Mouse (Mus musculus) kidney, embryonic 15.5 days (tissue): ENCODE results near the gene Sh2d6. TPM values are rescaled to one million over a fixed set of nuclear protein-coding genes. Genes with fewer than 3 reads are reported as not detected.

Experiments used
- ATAC-seq: fragments of 200-750 bp; cut with Nextera tagmentation; replicated peaks from 2 replicates; pipeline ENCODE4 v1.8.0; 2017; ENCODE audit warnings: moderate TSS enrichment; ENCODE audit not compliant: low FRiP score
- H3K27ac ChIP-seq: fragments of 300-500 bp; sonication (generic); 2 replicates; pipeline ENCODE4 v1.5.1; 2015; ENCODE audit warnings: mild to moderate bottlenecking, inconsistent platforms
- H3K27me3 ChIP-seq: fragments of 300-500 bp; sonication (generic); 2 replicates; pipeline ENCODE4 v1.6.1; 2015; ENCODE audit warnings: inconsistent platforms
- H3K36me3 ChIP-seq: fragments of 300-500 bp; sonication (generic); 2 replicates; pipeline ENCODE4 v1.6.1; 2015; ENCODE audit warnings: inconsistent platforms
- H3K4me1 ChIP-seq: fragments of 300-500 bp; sonication (generic); 2 replicates; pipeline ENCODE4 v1.6.1; 2015; ENCODE audit warnings: inconsistent platforms
- H3K4me2 ChIP-seq: fragments of 300-500 bp; sonication (generic); 2 replicates; pipeline ENCODE4 v1.6.1; 2015; ENCODE audit warnings: moderate library complexity, mild to moderate bottlenecking, inconsistent platforms
- H3K4me3 ChIP-seq: fragments of 300-500 bp; sonication (generic); replicated peaks from 2 replicates; pipeline ENCODE4 v1.5.1; 2015; ENCODE audit warnings: mild to moderate bottlenecking, inconsistent platforms
- H3K9ac ChIP-seq: fragments of 300-500 bp; sonication (generic); 2 replicates; pipeline ENCODE4 v1.6.1; 2015; ENCODE audit warnings: mild to moderate bottlenecking, inconsistent platforms
- H3K9me3 ChIP-seq: fragments of 300-500 bp; sonication (generic); replicated peaks from 2 replicates; pipeline ENCODE4 v1.6.1; 2016; ENCODE audit warnings: inconsistent platforms
- WGBS: fragments of 180-500 bp; shearing (Covaris S2); methylation state at CpG from one replicate; pipeline ENCODE4 v1.1.7; 2015; ENCODE audit warnings: mixed read lengths; 5-methylcytosine and 5-hydroxymethylcytosine counted together
- polyA plus RNA-seq: library from polyadenylated mRNA; unstranded; fragments of >200 nt; fragmentation: Nextera tagmentation; extraction: Ambion mirVana; gene quantifications from 2 replicates; pipeline ENCODE4 v1.2.1, GENCODE M21; 2015

Gene Sh2d6
- polyA plus RNA-seq, 1 experiment from 2014 or later = 0.14 TPM

- peak overlapping the region; percentile 61 for H3K4me2 ChIP-seq
- no peaks in the 10 kb centered on the region for H3K27me3 ChIP-seq
- no peaks in the 10 kb centered on the region for H3K9me3 ChIP-seq
- no peak for ATAC-seq
- H3K4me1 ChIP-seq = peaks cover 39% of the 10 kb centered on the region
- H3K4me3 ChIP-seq = peak overlapping the region; percentile 37
- H3K27ac ChIP-seq = peak overlapping the region; percentile 90
- 54% methylated on average over 7 of the region's 7 CpGs for WGBS
- no peaks in the 10 kb centered on the region for H3K36me3 ChIP-seq
- H3K9ac ChIP-seq = peak overlapping the region; percentile 55
Observed at GRCm38 (mm10) chr6:72513071-72513440, 8.5 kb downstream of the Sh2d6 start.

GRCm38 (mm10) chr6:72512386-72513070 lies 9.0 kb downstream of the Sh2d6 start:
- Histone ChIP-seq H3K4me1 (peaks cover 39% of the 10 kb centered on the region), H3K27me3 (no peaks in the 10 kb centered on the region), H3K4me2 (peak overlapping the region; percentile 61), H3K9ac (peak overlapping the region; percentile 55), H3K36me3 (no peaks in the 10 kb centered on the region), H3K4me3 (peak overlapping the region; percentile 37), H3K9me3 (no peaks in the 10 kb centered on the region), H3K27ac (peak overlapping the region; percentile 90)
- WGBS = 8% methylated on average over 33 of the region's 33 CpGs
- peak; percentile 82 for ATAC-seq

- H3K27ac ChIP-seq = peak overlapping the region; percentile 85
- no peaks in the 10 kb centered on the region for H3K36me3 ChIP-seq
- no peak overlapping the region for H3K4me2 ChIP-seq
- H3K9me3 ChIP-seq = no peaks in the 10 kb centered on the region
- no peaks in the 10 kb centered on the region for H3K27me3 ChIP-seq
- H3K4me3 ChIP-seq = no peak overlapping the region
- WGBS = 35% methylated on average over 6 of the region's 6 CpGs
- ATAC-seq = peak; percentile 43; the same call in 1 of the 2 replicates
- no peak overlapping the region for H3K9ac ChIP-seq
- peaks cover 39% of the 10 kb centered on the region for H3K4me1 ChIP-seq
Observed at GRCm38 (mm10) chr6:72510686-72511421, 10.7 kb downstream of the Sh2d6 start.

- Histone ChIP-seq H3K36me3 (no peaks in the 10 kb centered on the region), H3K27ac (peak overlapping the region; percentile 85), H3K4me2 (no peak overlapping the region), H3K9ac (no peak overlapping the region), H3K27me3 (no peaks in the 10 kb centered on the region), H3K9me3 (no peaks in the 10 kb centered on the region), H3K4me3 (no peak overlapping the region), H3K4me1 (peaks cover 39% of the 10 kb centered on the region)
- WGBS = 59% methylated on average over 2 of the region's 2 CpGs
- no peak; the same call in 1 of the 2 replicates for ATAC-seq
Observed at GRCm38 (mm10) chr6:72509872-72510435, 11.6 kb downstream of the Sh2d6 start.

GRCm38 (mm10) chr6:72508596-72508995 lies 12.9 kb downstream of the Sh2d6 start:
- WGBS = 76% methylated on average over 4 of the region's 4 CpGs
- ATAC-seq = no peak

GRCm38 (mm10) chr6:72506104-72506503 lies 15.4 kb downstream of the Sh2d6 start:
- H3K27me3 ChIP-seq = no peaks in the 10 kb centered on the region
- H3K27ac ChIP-seq = no peak overlapping the region
- H3K4me1 ChIP-seq = peaks cover 18% of the 10 kb centered on the region
- no peak overlapping the region for H3K4me2 ChIP-seq
- no peak for ATAC-seq
- H3K36me3 ChIP-seq = no peaks in the 10 kb centered on the region
- WGBS = 92% methylated on average over 1 of the region's 1 CpGs
- no peak overlapping the region for H3K9ac ChIP-seq
- H3K4me3 ChIP-seq = no peak overlapping the region
- no peaks in the 10 kb centered on the region for H3K9me3 ChIP-seq

More at GRCm38 (mm10) chr6:72508596-72508995, 12.9 kb downstream of the Sh2d6 start:
- Histone ChIP-seq H3K27ac (no peak overlapping the region), H3K36me3 (no peaks in the 10 kb centered on the region), H3K9ac (no peak overlapping the region), H3K27me3 (no peaks in the 10 kb centered on the region), H3K4me3 (no peak overlapping the region), H3K4me2 (no peak overlapping the region), H3K4me1 (peaks cover 39% of the 10 kb centered on the region), H3K9me3 (no peaks in the 10 kb centered on the region)

GRCm38 (mm10) chr6:72503939-72504338 lies 17.6 kb downstream of the Sh2d6 start:
- Histone ChIP-seq H3K36me3 (no peaks in the 10 kb centered on the region), H3K4me3 (no peak overlapping the region), H3K27ac (no peak overlapping the region), H3K4me2 (no peak overlapping the region), H3K9ac (no peak overlapping the region), H3K4me1 (peaks cover 4% of the 10 kb centered on the region; the same call in 1 of the 2 replicates), H3K9me3 (no peaks in the 10 kb centered on the region), H3K27me3 (no peaks in the 10 kb centered on the region)
- WGBS = 80% methylated on average over 2 of the region's 2 CpGs
- no peak for ATAC-seq

GRCm38 (mm10) chr6:72503309-72503708 lies 18.2 kb downstream of the Sh2d6 start:
- ATAC-seq = no peak

GRCm38 (mm10) chr6:72498950-72499349 lies 22.6 kb downstream of the Sh2d6 start:
- no peaks in the 10 kb centered on the region for H3K36me3 ChIP-seq
- H3K27me3 ChIP-seq = no peaks in the 10 kb centered on the region
- H3K4me3 ChIP-seq = no peak overlapping the region
- 33% methylated on average over 5 of the region's 5 CpGs for WGBS
- H3K9ac ChIP-seq = no peak overlapping the region
- ATAC-seq = peak; percentile 69
- peak overlapping the region; percentile 50; the same call in 1 of the 2 replicates for H3K27ac ChIP-seq
- H3K4me2 ChIP-seq = no peak overlapping the region
- no peaks in the 10 kb centered on the region for H3K9me3 ChIP-seq
- H3K4me1 ChIP-seq = peaks cover 6% of the 10 kb centered on the region; the same call in 1 of the 2 replicates

More at GRCm38 (mm10) chr6:72503309-72503708, 18.2 kb downstream of the Sh2d6 start:
- H3K4me3 ChIP-seq = no peak overlapping the region
- no peak overlapping the region for H3K9ac ChIP-seq
- H3K27me3 ChIP-seq = no peaks in the 10 kb centered on the region
- H3K36me3 ChIP-seq = no peaks in the 10 kb centered on the region
- no peak overlapping the region for H3K4me2 ChIP-seq
- H3K27ac ChIP-seq = no peak overlapping the region
- H3K9me3 ChIP-seq = no peaks in the 10 kb centered on the region
- H3K4me1 ChIP-seq = peaks cover 6% of the 10 kb centered on the region; the same call in 1 of the 2 replicates

- H3K9ac ChIP-seq = no peak overlapping the region
- no peak for ATAC-seq
Observed at GRCm38 (mm10) chr6:72492892-72493291, 28.6 kb downstream of the Sh2d6 start.

GRCm38 (mm10) chr6:72491151-72491550 lies 30.4 kb downstream of the Sh2d6 start:
- no peak for ATAC-seq
- peaks cover 9% of the 10 kb centered on the region; the same call in 1 of the 2 replicates for H3K4me1 ChIP-seq
- H3K9me3 ChIP-seq = no peaks in the 10 kb centered on the region
- WGBS = 57% methylated on average over 3 of the region's 3 CpGs
- no peaks in the 10 kb centered on the region for H3K27me3 ChIP-seq
- no peaks in the 10 kb centered on the region for H3K36me3 ChIP-seq
- no peak overlapping the region for H3K4me2 ChIP-seq
- no peak overlapping the region for H3K4me3 ChIP-seq
- H3K27ac ChIP-seq = no peak overlapping the region
- H3K9ac ChIP-seq = no peak overlapping the region

More at GRCm38 (mm10) chr6:72492892-72493291, 28.6 kb downstream of the Sh2d6 start:
- no peak overlapping the region for H3K27ac ChIP-seq
- no peak overlapping the region for H3K4me3 ChIP-seq
- H3K27me3 ChIP-seq = no peaks in the 10 kb centered on the region
- H3K4me1 ChIP-seq = peaks cover 5% of the 10 kb centered on the region; the same call in 1 of the 2 replicates
- no peaks in the 10 kb centered on the region for H3K36me3 ChIP-seq
- no peak overlapping the region for H3K4me2 ChIP-seq
- WGBS = 61% methylated on average over 6 of the region's 6 CpGs
- H3K9me3 ChIP-seq = no peaks in the 10 kb centered on the region

GRCm38 (mm10) chr6:72489534-72489933 lies 32.0 kb downstream of the Sh2d6 start:
- no peaks in the 10 kb centered on the region for H3K36me3 ChIP-seq
- no peak overlapping the region for H3K4me2 ChIP-seq
- no peak overlapping the region for H3K9ac ChIP-seq
- H3K9me3 ChIP-seq = no peaks in the 10 kb centered on the region
- H3K27ac ChIP-seq = no peak overlapping the region
- peaks cover 9% of the 10 kb centered on the region; the same call in 1 of the 2 replicates for H3K4me1 ChIP-seq
- H3K4me3 ChIP-seq = no peak overlapping the region
- no peak for ATAC-seq
- no peaks in the 10 kb centered on the region for H3K27me3 ChIP-seq
